Mouse (Mus musculus) embryonic facial prominence, embryonic 12.5 days (tissue): Measurements from ENCODE around the gene H6pd. TPM values are rescaled to one million over a fixed set of nuclear protein-coding genes. Genes with fewer than 3 reads are reported as not detected.

ENCODE experiments used
- ATAC-seq: fragments of 200-750 bp; cut with Nextera tagmentation; 2 replicates; pipeline ENCODE4 v1.8.0; 2017; ENCODE audit not compliant: insufficient number of reproducible peaks, insufficient read depth, low FRiP score, low TSS enrichment
- H3K27ac ChIP-seq: fragments of 300-500 bp; sonication (generic); 2 replicates; pipeline ENCODE4 v1.5.1; 2016; ENCODE audit warnings: mild to moderate bottlenecking
- H3K27me3 ChIP-seq: fragments of 300-500 bp; sonication (generic); 2 replicates; pipeline ENCODE4 v1.6.1; 2016; ENCODE audit warnings: mild to moderate bottlenecking, moderate library complexity
- H3K36me3 ChIP-seq: fragments of 300-500 bp; sonication (generic); 2 replicates; pipeline ENCODE4 v1.6.1; 2016; ENCODE audit warnings: mild to moderate bottlenecking
- H3K4me1 ChIP-seq: fragments of 300-500 bp; sonication (generic); 2 replicates; pipeline ENCODE4 v1.6.1; 2016
- H3K4me2 ChIP-seq: fragments of 300-500 bp; sonication (generic); replicated peaks from 2 replicates; pipeline ENCODE4 v1.6.1; 2016; ENCODE audit warnings: mild to moderate bottlenecking, moderate library complexity
- H3K4me3 ChIP-seq: fragments of 300-500 bp; sonication (generic); 2 replicates; pipeline ENCODE4 v1.5.1; 2016; ENCODE audit warnings: mild to moderate bottlenecking
- H3K9ac ChIP-seq: fragments of 300-500 bp; sonication (generic); 2 replicates; pipeline ENCODE4 v1.6.1; 2016; ENCODE audit warnings: mild to moderate bottlenecking, moderate library complexity
- H3K9me3 ChIP-seq: fragments of 300-500 bp; sonication (generic); 2 replicates; pipeline ENCODE4 v1.6.1; 2016; ENCODE audit warnings: mild to moderate bottlenecking, moderate library complexity
- WGBS: fragments of 180-500 bp; shearing (Covaris S2); methylation state at CpG from one replicate; pipeline ENCODE4 v1.1.7; 2016; 5-methylcytosine and 5-hydroxymethylcytosine counted together
- polyA plus RNA-seq: library from polyadenylated mRNA; unstranded; fragments of >200 nt; fragmentation: Nextera tagmentation; extraction: Ambion mirVana; gene quantifications from 2 replicates; pipeline ENCODE4 v1.2.1, GENCODE M21; 2016

The H6pd gene
- polyA plus RNA-seq, 1 experiment from 2014 or later, result 8.4 TPM

GRCm38 (mm10) chr4:149933025-149933424 lies 75.8 kb downstream of the H6pd start:
- H3K4me2 ChIP-seq, result no peak overlapping the region
- H3K27ac ChIP-seq, result no peak overlapping the region
- 78% methylated on average over 7 of the region's 7 CpGs for WGBS
- H3K4me3 ChIP-seq, result no peak overlapping the region
- H3K9me3 ChIP-seq, result no peaks in the 10 kb centered on the region
- no peaks in the 10 kb centered on the region for H3K27me3 ChIP-seq
- ATAC-seq, result no peak
- peaks cover 19% of the 10 kb centered on the region for H3K4me1 ChIP-seq
- H3K9ac ChIP-seq, result no peak overlapping the region
- H3K36me3 ChIP-seq, result no peaks in the 10 kb centered on the region

- 85% methylated on average over 9 of the region's 9 CpGs for WGBS
- no peak for ATAC-seq
Measured at GRCm38 (mm10) chr4:149932108-149932815, 76.6 kb downstream of the H6pd start.

GRCm38 (mm10) chr4:149930755-149931154 lies 78.1 kb downstream of the H6pd start:
- H3K9ac ChIP-seq, result no peak overlapping the region
- 0 out of 2 replicates have a peak, but pooled peaks cover 4% of the 10 kb centered on the region for H3K4me1 ChIP-seq
- H3K4me2 ChIP-seq, result no peak overlapping the region
- no peaks in the 10 kb centered on the region for H3K27me3 ChIP-seq
- H3K9me3 ChIP-seq, result no peaks in the 10 kb centered on the region
- 62% methylated on average over 3 of the region's 3 CpGs for WGBS
- H3K27ac ChIP-seq, result no peak overlapping the region
- no peak for ATAC-seq
- H3K4me3 ChIP-seq, result no peak overlapping the region
- no peaks in the 10 kb centered on the region for H3K36me3 ChIP-seq

More at GRCm38 (mm10) chr4:149932108-149932815, 76.6 kb downstream of the H6pd start:
- no peak overlapping the region for H3K4me2 ChIP-seq
- H3K4me1 ChIP-seq, result 0 out of 2 replicates have a peak, but pooled peaks cover 14% of the 10 kb centered on the region
- H3K27ac ChIP-seq, result no peak overlapping the region
- H3K4me3 ChIP-seq, result no peak overlapping the region
- no peaks in the 10 kb centered on the region for H3K27me3 ChIP-seq
- H3K36me3 ChIP-seq, result no peaks in the 10 kb centered on the region
- H3K9ac ChIP-seq, result no peak overlapping the region
- no peaks in the 10 kb centered on the region for H3K9me3 ChIP-seq

Other genes starting within 250 kb of the H6pd start
- gene Slc25a33, start 234.7 kb downstream of the H6pd start, polyA plus RNA-seq, result 15.7 and 16.6 TPM in 2 replicates
- 21.0 and 22.6 TPM in 2 replicates for gene Spsb1, start 54.0 kb downstream of the H6pd start, polyA plus RNA-seq
- 0.75 and 1.1 TPM in 2 replicates for gene Gpr157, start 78.3 kb upstream of the H6pd start, polyA plus RNA-seq
- gene Slc2a5, start 110.3 kb upstream of the H6pd start, polyA plus RNA-seq, result 1.0 and 1.3 TPM in 2 replicates
- gene Slc2a7, start 139.9 kb upstream of the H6pd start, polyA plus RNA-seq, result not detected in 2 replicates
- gene Car6, start 192.3 kb upstream of the H6pd start, polyA plus RNA-seq, result 0.23 and 0.29 TPM in 2 replicates
- gene Eno1, start 227.7 kb upstream of the H6pd start, polyA plus RNA-seq, result 1,519 and 1,577 TPM in 2 replicates